Mouse (Mus musculus) urinary bladder, adult 18-20 months (tissue): ENCODE data around the gene Mrpl28.
"Not testable (repeated sequence)": the region's sequence is repeated elsewhere in the genome, so short reads cannot be mapped to it uniquely, and the experiment has no call there.

Experiments used
- DNase-seq, 2 experiments: peaks; one replicate each; pipeline ENCODE4 v3.0.0; 2022; ENCODE audit warnings: low spot score in 2 of 2, mixed read lengths in 2 of 2

The Mrpl28 gene

GRCm38 (mm10) chr17:26175248-26175647 is 51.9 kb downstream of the Mrpl28 start:
- not testable (repeated sequence) for DNase-seq
